Mouse (Mus musculus) spleen, adult 2 months (tissue): ENCODE measurements around the gene Gm20388.

Experiments used
- CTCF ChIP-seq: fragments of 200-500 bp; IDR thresholded peaks from 2 replicates; pipeline ENCODE4 v1.5.1; 2011; ENCODE audit warnings: mild to moderate bottlenecking, inconsistent platforms; ENCODE audit not compliant: insufficient read depth, insufficient read length, insufficient replicate concordance; ENCODE audit errors: extremely low read depth
- POLR2A ChIP-seq: fragments of 200-500 bp; IDR thresholded peaks from 2 replicates; pipeline ENCODE4 v1.6.1; 2011; ENCODE audit warnings: low read depth, low read length, inconsistent platforms

GRCm38 (mm10) chr8:123233300-123233699, 3322.7 kb downstream of the Gm20388 start:
- TF ChIP-seq CTCF: no peak
- no peak for TF ChIP-seq POLR2A
